Mouse (Mus musculus) cerebellum, adult 2 months (tissue): Measurements from ENCODE around the gene Uqcc1. TPM values are rescaled to one million over a fixed set of nuclear protein-coding genes. Genes with fewer than 3 reads are reported as not detected.

Source experiments
- DNase-seq, 2 experiments: peaks; one replicate each; pipeline ENCODE4 v3.0.0; 2021
- H3K27ac ChIP-seq: fragments of 200-500 bp; 2 replicates; pipeline ENCODE4 v1.5.1; 2012; ENCODE audit warnings: low read length, control low read depth, inconsistent platforms; ENCODE audit not compliant: insufficient read depth
- H3K27me3 ChIP-seq: fragments of 200-500 bp; 2 replicates; pipeline ENCODE4 v1.6.1; 2012; ENCODE audit warnings: inconsistent platforms, mild to moderate bottlenecking, low read length, moderate library complexity; ENCODE audit not compliant: control insufficient read depth, insufficient read depth
- H3K4me1 ChIP-seq: fragments of 200-500 bp; 2 replicates; pipeline ENCODE4 v1.6.1; 2011; ENCODE audit warnings: low read length; ENCODE audit not compliant: control insufficient read depth, insufficient read depth
- H3K4me3 ChIP-seq: fragments of 200-500 bp; replicated peaks from 2 replicates; pipeline ENCODE3; 2011; ENCODE audit warnings: mild to moderate bottlenecking, low read depth, low read length, control low read depth; ENCODE audit not compliant: insufficient read depth
- CTCF ChIP-seq: fragments of 200-500 bp; IDR thresholded peaks from 2 replicates; pipeline ENCODE4 v1.5.1; 2011; ENCODE audit warnings: low read depth, mild to moderate bottlenecking, control low read depth, low read length, moderate library complexity, borderline replicate concordance; ENCODE audit not compliant: insufficient read depth
- POLR2A ChIP-seq: fragments of 200-500 bp; IDR thresholded peaks from 2 replicates; pipeline ENCODE4 v1.6.1; 2011; ENCODE audit warnings: low read length, control low read depth, borderline replicate concordance; ENCODE audit not compliant: insufficient read depth
- WGBS: fragments of 180-500 bp; shearing (Covaris S2); methylation state at CpG from one replicate; pipeline ENCODE4 v1.1.7; 2018; 5-methylcytosine and 5-hydroxymethylcytosine counted together
- polyA plus RNA-seq: library from polyadenylated mRNA; depleted of rRNA; stranded (reverse); fragments of >200 nt; gene quantifications from 2 replicates; pipeline ENCODE4 v1.2.3, GENCODE M21; 2012; rRNA removed

The Uqcc1 gene
- polyA plus RNA-seq, 1 experiment, result 95.8 TPM

- Histone ChIP-seq H3K4me3 (no peak overlapping the region), H3K4me1 (peaks cover 46% of the 10 kb centered on the region), H3K27me3 (no peaks in the 10 kb centered on the region), H3K27ac (peak overlapping the region; percentile 96)
- no peak for TF ChIP-seq POLR2A
- TF ChIP-seq CTCF, result peak; percentile 14; the same call in 1 of the 2 replicates
- peak; percentile 99 to 100 for DNase-seq
- 8% methylated on average over 6 of the region's 6 CpGs for WGBS
Measured at GRCm38 (mm10) chr2:155805231-155805924, 124.7 kb downstream of the Uqcc1 start.

- H3K4me1 ChIP-seq, result peaks cover 47% of the 10 kb centered on the region
- WGBS, result 14% methylated on average over 5 of the region's 5 CpGs
- H3K27ac ChIP-seq, result peak overlapping the region; percentile 96
- no peak for DNase-seq
- TF ChIP-seq POLR2A, result no peak
- no peak for TF ChIP-seq CTCF
- no peaks in the 10 kb centered on the region for H3K27me3 ChIP-seq
- H3K4me3 ChIP-seq, result no peak overlapping the region
Measured at GRCm38 (mm10) chr2:155804053-155804452, 126.1 kb downstream of the Uqcc1 start.

- Histone ChIP-seq H3K27me3 (no peaks in the 10 kb centered on the region), H3K4me1 (peaks cover 54% of the 10 kb centered on the region), H3K4me3 (no peak overlapping the region), H3K27ac (no peak overlapping the region; the same call in 1 of the 2 replicates)
- 55% methylated on average over 3 of the region's 3 CpGs for WGBS
- peak; percentile 44; the same call in 1 of the 2 replicates for TF ChIP-seq CTCF
- TF ChIP-seq POLR2A, result no peak
- DNase-seq, result no peak
Measured at GRCm38 (mm10) chr2:155802761-155803160, 127.3 kb downstream of the Uqcc1 start.

GRCm38 (mm10) chr2:155798613-155799012 lies 131.5 kb downstream of the Uqcc1 start:
- TF ChIP-seq CTCF (no peak), POLR2A (no peak)
- peak overlapping the region; percentile 93 for H3K27ac ChIP-seq
- 10% methylated on average over 3 of the region's 3 CpGs for WGBS
- no peaks in the 10 kb centered on the region for H3K27me3 ChIP-seq
- DNase-seq, result no peak
- H3K4me3 ChIP-seq, result no peak overlapping the region
- H3K4me1 ChIP-seq, result peaks cover 48% of the 10 kb centered on the region

Other genes with a start within 250 kb of the Uqcc1 start
- 223 and 236 TPM in 2 replicates for gene Trpc4ap, start 237.9 kb downstream of the Uqcc1 start, polyA plus RNA-seq
- 52.9 and 53.4 TPM in 2 replicates for gene Edem2, start 200.8 kb downstream of the Uqcc1 start, polyA plus RNA-seq
- not detected in 2 replicates for gene Gm17581, start 194.4 kb downstream of the Uqcc1 start, polyA plus RNA-seq
- gene Procr, start 179.2 kb downstream of the Uqcc1 start, polyA plus RNA-seq, result 1.9 TPM in 2 replicates
- gene Mmp24, start 155.0 kb downstream of the Uqcc1 start, polyA plus RNA-seq, result 153 and 190 TPM in 2 replicates
- gene BC029722, start 110.9 kb downstream of the Uqcc1 start, polyA plus RNA-seq, result 72.8 and 81.5 TPM in 2 replicates
- gene Eif6, start 103.4 kb downstream of the Uqcc1 start, polyA plus RNA-seq, result 84.9 and 86.4 TPM in 2 replicates
- not detected in 2 replicates for gene Fam83c, start 95.5 kb downstream of the Uqcc1 start, polyA plus RNA-seq
- gene Gm15557, start 10.4 kb upstream of the Uqcc1 start, polyA plus RNA-seq, result not detected in 2 replicates
- gene Gdf5, start 15.1 kb upstream of the Uqcc1 start, polyA plus RNA-seq, result 0.14 and 0.21 TPM in 2 replicates
- 20.7 and 21.2 TPM in 2 replicates for gene Cep250, start 26.1 kb upstream of the Uqcc1 start, polyA plus RNA-seq
- gene 6430550D23Rik, start 77.7 kb upstream of the Uqcc1 start, polyA plus RNA-seq, result 3.7 and 4.2 TPM in 2 replicates
- 316 and 328 TPM in 2 replicates for gene Ergic3, start 77.7 kb upstream of the Uqcc1 start, polyA plus RNA-seq
- gene Fer1l4, start 122.6 kb upstream of the Uqcc1 start, polyA plus RNA-seq, result 0.23 TPM in 1 of 2 replicates, not detected in the other
- gene Spag4, start 134.9 kb upstream of the Uqcc1 start, polyA plus RNA-seq, result 5.4 and 6.1 TPM in 2 replicates
- 50.9 and 54.3 TPM in 2 replicates for gene Cpne1, start 181.7 kb upstream of the Uqcc1 start, polyA plus RNA-seq
- gene Rbm12, start 181.7 kb upstream of the Uqcc1 start, polyA plus RNA-seq, result 9.2 and 12.6 TPM in 2 replicates
- gene Gm28036, start 196.8 kb upstream of the Uqcc1 start, polyA plus RNA-seq, result 4.0 and 5.7 TPM in 2 replicates
- gene Romo1, start 213.7 kb upstream of the Uqcc1 start, polyA plus RNA-seq, result 245 and 250 TPM in 2 replicates
- gene Nfs1, start 213.9 kb upstream of the Uqcc1 start, polyA plus RNA-seq, result 67.5 and 71.7 TPM in 2 replicates
- 144 and 145 TPM in 2 replicates for gene Rbm39, start 249.9 kb upstream of the Uqcc1 start, polyA plus RNA-seq